Mouse (Mus musculus) stomach, embryonic 15.5 days (tissue): Measurements from ENCODE around the gene Ercc4. TPM values are rescaled to one million over a fixed set of nuclear protein-coding genes. Genes with fewer than 3 reads are reported as not detected.
"Not testable (repeated sequence)": the region's sequence is repeated elsewhere in the genome, so short reads cannot be mapped to it uniquely, and the experiment has no call there.

ENCODE experiments used
- ATAC-seq: fragments of 200-750 bp; cut with Nextera tagmentation; 2 replicates; pipeline ENCODE4 v1.8.0; 2017; ENCODE audit warnings: low read depth, moderate number of reproducible peaks, moderate TSS enrichment; ENCODE audit not compliant: insufficient read depth, low FRiP score
- H3K27ac ChIP-seq: fragments of 300-500 bp; sonication (generic); 2 replicates; pipeline ENCODE4 v1.5.1; 2015; ENCODE audit warnings: mild to moderate bottlenecking, inconsistent platforms
- H3K27me3 ChIP-seq: fragments of 300-500 bp; sonication (generic); replicated peaks from 2 replicates; pipeline ENCODE4 v1.6.1; 2015; ENCODE audit warnings: inconsistent platforms
- H3K36me3 ChIP-seq: fragments of 300-500 bp; sonication (generic); 2 replicates; pipeline ENCODE4 v1.6.1; 2015; ENCODE audit warnings: inconsistent platforms
- H3K4me1 ChIP-seq: fragments of 300-500 bp; sonication (generic); 2 replicates; pipeline ENCODE4 v1.6.1; 2015; ENCODE audit warnings: inconsistent platforms
- H3K4me2 ChIP-seq: fragments of 300-500 bp; sonication (generic); 2 replicates; pipeline ENCODE4 v1.6.1; 2015; ENCODE audit warnings: mild to moderate bottlenecking, inconsistent platforms
- H3K4me3 ChIP-seq: fragments of 300-500 bp; sonication (generic); replicated peaks from 2 replicates; pipeline ENCODE4 v1.5.1; 2015; ENCODE audit warnings: inconsistent platforms
- H3K9ac ChIP-seq: fragments of 300-500 bp; sonication (generic); 2 replicates; pipeline ENCODE4 v1.6.1; 2015; ENCODE audit warnings: inconsistent platforms
- H3K9me3 ChIP-seq: fragments of 300-500 bp; sonication (generic); 2 replicates; pipeline ENCODE4 v1.6.1; 2016; ENCODE audit warnings: inconsistent platforms
- WGBS: fragments of 180-500 bp; shearing (Covaris S2); methylation state at CpG from one replicate; pipeline ENCODE4 v1.1.7; 2015; 5-methylcytosine and 5-hydroxymethylcytosine counted together
- polyA plus RNA-seq: library from polyadenylated mRNA; unstranded; fragments of >200 nt; fragmentation: Nextera tagmentation; extraction: Ambion mirVana; gene quantifications from 2 replicates; pipeline ENCODE4 v1.2.1, GENCODE M21; 2015

Ercc4 gene
- polyA plus RNA-seq = 11.4 and 12.2 TPM in 2 replicates

- peaks cover 4% of the 10 kb centered on the region; the same call in 1 of the 2 replicates for H3K4me1 ChIP-seq
- no peaks in the 10 kb centered on the region for H3K9me3 ChIP-seq
- peak within 1 kb of the TSS; percentile 71 for H3K27ac ChIP-seq
- peaks cover 13% of the 10 kb centered on the region for H3K36me3 ChIP-seq
- under 1% methylated on average over 53 of the region's 53 CpGs for WGBS
- ATAC-seq = peak; percentile 98
- no peaks in the 10 kb centered on the region for H3K27me3 ChIP-seq
- peak within 1 kb of the TSS; percentile 60 for H3K4me3 ChIP-seq
- peak within 1 kb of the TSS; percentile 55 for H3K9ac ChIP-seq
- peak within 1 kb of the TSS; percentile 68 for H3K4me2 ChIP-seq
These were observed at the start of gene Ercc4 for GRCm38 (mm10) chr16:13109156-13109989. Ercc4 (plus strand) TSS chr16:13109684.

- H3K27ac ChIP-seq = no peak overlapping the region
- H3K4me1 ChIP-seq = no peaks in the 10 kb centered on the region
- no peak overlapping the region for H3K9ac ChIP-seq
- peak overlapping the region; percentile 26 for H3K4me2 ChIP-seq
- H3K27me3 ChIP-seq = no peaks in the 10 kb centered on the region
- H3K4me3 ChIP-seq = no peak overlapping the region
- WGBS = 26% methylated on average over 9 of the region's 10 CpGs
- ATAC-seq = no peak
- H3K36me3 ChIP-seq = no peaks in the 10 kb centered on the region
- H3K9me3 ChIP-seq = no peaks in the 10 kb centered on the region
These were observed 48.4 kb upstream of the Ercc4 start for GRCm38 (mm10) chr16:13061113-13061512.

DNA sequence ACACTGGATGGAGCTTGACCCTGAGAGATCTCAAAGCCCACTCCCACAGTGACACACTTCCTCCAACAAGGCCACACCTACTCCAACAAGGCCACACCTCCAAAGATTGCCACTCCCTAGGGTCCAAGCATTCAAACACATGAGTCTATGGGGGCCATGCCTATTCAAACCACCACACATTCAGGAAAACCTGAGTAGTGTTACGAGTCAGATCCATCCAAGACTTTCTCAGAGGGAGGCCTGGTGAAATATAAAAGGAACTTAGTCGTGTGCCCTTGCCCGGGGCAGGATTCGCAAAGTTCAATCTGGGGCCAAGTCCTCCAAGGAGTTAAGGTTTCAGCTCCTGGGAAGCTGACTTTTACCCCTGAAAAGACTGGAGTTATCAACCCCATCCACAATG, 35.3 kb upstream of the Ercc4 start:
- H3K4me2 ChIP-seq = no peak overlapping the region
- no peaks in the 10 kb centered on the region for H3K27me3 ChIP-seq
- no peaks in the 10 kb centered on the region for H3K36me3 ChIP-seq
- no peak overlapping the region for H3K4me3 ChIP-seq
- no peaks in the 10 kb centered on the region for H3K4me1 ChIP-seq
- no peaks in the 10 kb centered on the region for H3K9me3 ChIP-seq
- no peak for ATAC-seq
- H3K27ac ChIP-seq = no peak overlapping the region
- H3K9ac ChIP-seq = no peak overlapping the region
- WGBS = 80% methylated on average over 4 of the region's 4 CpGs

DNA sequence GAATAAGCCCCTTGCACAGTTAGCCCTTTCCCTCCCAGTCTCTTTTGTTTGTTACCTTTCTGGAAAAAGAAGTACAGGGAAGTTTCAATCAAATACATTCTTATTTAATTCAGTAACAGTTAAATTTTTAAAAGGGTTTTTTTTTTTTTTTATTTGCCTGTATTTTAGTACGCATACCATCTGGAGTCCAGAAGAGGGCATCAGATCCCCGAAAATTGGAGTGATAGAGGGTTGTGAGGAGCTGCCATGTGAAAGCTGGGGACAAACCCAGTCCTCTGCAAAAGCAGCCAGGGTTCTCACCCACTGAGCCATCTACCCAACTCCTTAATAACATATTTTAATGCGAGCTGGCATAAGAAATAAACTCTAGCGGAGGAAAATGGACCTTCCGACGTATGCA, 29.3 kb upstream of the Ercc4 start:
- no peaks in the 10 kb centered on the region for H3K4me1 ChIP-seq
- H3K9me3 ChIP-seq = no peaks in the 10 kb centered on the region
- no peak for ATAC-seq
- H3K9ac ChIP-seq = no peak overlapping the region
- 67% methylated on average over 6 of the region's 6 CpGs for WGBS
- H3K4me2 ChIP-seq = no peak overlapping the region
- H3K27ac ChIP-seq = no peak overlapping the region
- no peak overlapping the region for H3K4me3 ChIP-seq
- no peaks in the 10 kb centered on the region for H3K36me3 ChIP-seq
- H3K27me3 ChIP-seq = no peaks in the 10 kb centered on the region

DNA sequence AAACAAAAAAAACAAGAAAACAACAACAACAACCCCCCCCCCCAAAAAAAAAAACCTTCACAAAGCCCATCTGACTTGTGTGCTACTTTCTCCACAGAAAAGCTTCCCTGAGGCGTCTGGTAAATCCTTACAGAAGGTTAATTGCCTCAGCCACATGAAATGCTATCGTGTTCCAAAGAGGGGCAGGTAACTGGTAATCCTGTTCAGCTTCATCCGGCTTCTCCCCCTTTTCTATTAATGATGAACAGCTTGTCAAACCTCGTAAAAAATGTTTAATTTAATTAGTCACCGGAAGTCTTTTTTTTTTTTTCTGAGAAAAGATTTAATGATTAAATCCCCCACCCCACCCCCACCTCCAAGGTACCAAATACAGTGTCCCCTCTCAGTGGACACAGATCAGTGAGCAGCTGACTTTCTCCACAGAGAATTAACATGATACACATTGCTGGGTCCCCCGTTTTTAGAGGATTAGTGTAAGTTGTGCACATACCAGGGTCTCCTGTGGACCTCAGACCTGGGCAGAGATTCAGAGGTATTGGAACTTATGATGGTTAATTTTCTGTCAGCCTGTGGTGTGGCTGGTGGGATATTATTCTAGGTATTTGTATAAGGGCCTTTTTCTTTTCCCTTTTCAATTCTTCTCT, 26.2 kb upstream of the Ercc4 start:
- Histone ChIP-seq H3K36me3 (no peaks in the 10 kb centered on the region), H3K9ac (no peak overlapping the region), H3K4me3 (no peak overlapping the region), H3K27ac (no peak overlapping the region), H3K9me3 (no peaks in the 10 kb centered on the region), H3K4me1 (no peaks in the 10 kb centered on the region), H3K27me3 (no peaks in the 10 kb centered on the region), H3K4me2 (no peak overlapping the region)
- no peak for ATAC-seq
- 68% methylated on average over 6 of the region's 6 CpGs for WGBS

DNA sequence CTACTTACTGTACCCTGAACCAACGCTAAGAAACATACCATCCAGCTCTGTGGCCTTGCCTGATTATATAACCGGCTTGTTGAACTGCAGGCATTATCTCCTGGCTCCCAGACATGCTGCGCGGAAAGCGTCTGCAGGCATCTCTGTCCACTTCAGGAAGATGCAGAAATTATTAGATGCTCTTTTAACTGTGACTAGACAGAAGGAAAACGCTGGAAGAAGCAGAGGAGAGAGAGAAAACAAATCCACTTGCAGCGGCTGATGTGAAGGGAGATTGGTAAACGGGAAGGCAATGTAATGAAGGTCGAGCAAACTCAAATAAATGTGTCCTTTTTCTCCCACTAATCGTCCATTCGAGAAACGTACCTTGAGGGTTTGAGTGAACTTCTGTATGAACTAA, 1.1 kb upstream of the Ercc4 start:
- peaks cover 4% of the 10 kb centered on the region for H3K36me3 ChIP-seq
- H3K27ac ChIP-seq = no peak overlapping the region
- no peak overlapping the region for H3K9ac ChIP-seq
- no peak overlapping the region for H3K4me3 ChIP-seq
- no peak for ATAC-seq
- H3K4me2 ChIP-seq = no peak overlapping the region
- H3K4me1 ChIP-seq = peaks cover 4% of the 10 kb centered on the region; the same call in 1 of the 2 replicates
- 85% methylated on average over 12 of the region's 12 CpGs for WGBS
- no peaks in the 10 kb centered on the region for H3K27me3 ChIP-seq
- no peaks in the 10 kb centered on the region for H3K9me3 ChIP-seq

DNA sequence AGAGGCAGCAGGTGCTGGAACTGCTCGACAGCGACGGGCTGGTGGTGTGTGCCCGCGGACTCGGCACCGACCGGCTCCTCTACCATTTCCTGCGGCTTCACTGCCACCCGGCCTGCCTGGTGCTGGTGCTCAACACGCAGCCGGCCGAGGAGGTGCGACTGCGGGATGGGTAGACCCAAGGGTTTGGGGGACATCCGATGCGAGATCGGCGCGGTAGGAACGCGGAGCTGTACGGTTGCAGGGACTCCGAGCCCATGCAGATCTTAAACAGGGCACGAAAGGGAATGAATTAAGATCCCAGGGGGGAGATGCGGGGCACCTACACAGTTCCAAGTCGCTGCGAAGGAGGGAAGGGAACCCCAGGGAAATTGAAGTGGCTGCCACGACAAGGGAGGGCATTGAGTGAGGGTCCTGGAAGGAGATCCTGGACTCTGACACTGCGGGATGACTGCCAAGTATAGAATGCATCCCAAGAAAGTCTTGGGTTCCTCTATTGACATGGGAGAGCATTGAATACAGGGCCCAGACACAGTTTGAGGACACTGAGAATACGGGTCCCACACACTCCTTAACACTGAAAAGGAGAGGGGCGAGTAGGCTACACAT, 609 bp downstream of the Ercc4 start:
- peaks cover 4% of the 10 kb centered on the region; the same call in 1 of the 2 replicates for H3K4me1 ChIP-seq
- 1% methylated on average over 32 of the region's 32 CpGs for WGBS
- H3K27me3 ChIP-seq = no peaks in the 10 kb centered on the region
- no peaks in the 10 kb centered on the region for H3K9me3 ChIP-seq
- peak overlapping the region; percentile 71 for H3K27ac ChIP-seq
- peak; percentile 65 for ATAC-seq
- peaks cover 19% of the 10 kb centered on the region for H3K36me3 ChIP-seq
- peak overlapping the region; percentile 68 for H3K4me2 ChIP-seq
- peak overlapping the region; percentile 55 for H3K9ac ChIP-seq
- H3K4me3 ChIP-seq = peak overlapping the region; percentile 60

DNA sequence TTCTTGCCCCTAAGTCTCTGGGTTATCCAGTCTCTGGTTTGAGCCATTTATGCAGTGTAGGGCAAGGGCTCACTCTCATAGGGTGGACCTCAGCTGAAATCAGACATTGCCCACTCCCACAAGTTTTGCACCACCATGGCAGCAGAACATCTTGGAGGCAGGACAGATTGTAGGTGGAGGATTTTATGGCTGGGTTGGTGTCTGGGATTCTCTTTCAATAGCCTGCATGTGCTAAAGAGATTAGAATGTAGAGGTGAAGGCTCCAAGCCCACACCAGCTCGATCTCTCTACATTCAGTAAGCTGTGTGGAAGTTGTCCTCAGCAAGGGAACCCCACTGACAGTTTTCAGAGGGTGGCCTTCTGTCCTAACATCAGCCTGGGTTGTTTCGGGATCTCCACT, 5.3 kb downstream of the Ercc4 start:
- H3K4me2 ChIP-seq = no peak overlapping the region
- no peaks in the 10 kb centered on the region for H3K9me3 ChIP-seq
- no peak overlapping the region for H3K27ac ChIP-seq
- no peak overlapping the region for H3K4me3 ChIP-seq
- WGBS = 88% methylated on average over 2 of the region's 2 CpGs
- no peaks in the 10 kb centered on the region for H3K27me3 ChIP-seq
- peaks cover 19% of the 10 kb centered on the region for H3K36me3 ChIP-seq
- no peak for ATAC-seq
- H3K4me1 ChIP-seq = peaks cover 4% of the 10 kb centered on the region; the same call in 1 of the 2 replicates
- H3K9ac ChIP-seq = no peak overlapping the region

DNA sequence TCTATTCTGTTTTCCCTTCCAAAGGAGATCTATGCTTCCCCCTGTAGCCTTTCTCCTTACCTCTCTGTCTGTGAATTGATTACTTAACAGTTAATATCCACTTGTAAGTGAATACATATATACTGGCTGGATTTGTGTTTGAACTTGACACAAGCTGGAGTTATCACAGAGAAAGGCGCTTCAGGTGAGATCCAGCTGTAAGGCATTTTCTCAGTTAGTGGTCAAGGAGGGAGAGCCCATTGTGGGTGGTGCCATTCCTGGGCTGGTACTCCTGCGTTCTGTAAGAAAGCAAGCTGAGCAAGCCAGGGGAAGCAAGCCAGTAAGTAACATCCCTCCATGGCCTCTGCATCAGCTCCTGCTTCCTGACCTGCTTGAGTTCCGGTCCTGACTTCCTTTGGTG, 6.0 kb downstream of the Ercc4 start:
- not testable (repeated sequence) for H3K4me2 ChIP-seq, H3K27me3 ChIP-seq, H3K27ac ChIP-seq, H3K9ac ChIP-seq, H3K4me1 ChIP-seq, H3K4me3 ChIP-seq, H3K9me3 ChIP-seq, ATAC-seq
- 90% methylated on average over 3 of the region's 3 CpGs for WGBS
- peaks cover 19% of the 10 kb centered on the region for H3K36me3 ChIP-seq

- no peaks in the 10 kb centered on the region for H3K4me1 ChIP-seq
- H3K36me3 ChIP-seq = peaks cover 28% of the 10 kb centered on the region
- peak; percentile 79; the same call in 1 of the 2 replicates for ATAC-seq
- no peak overlapping the region for H3K27ac ChIP-seq
- no peaks in the 10 kb centered on the region for H3K9me3 ChIP-seq
- no peak overlapping the region for H3K9ac ChIP-seq
- no peak overlapping the region for H3K4me3 ChIP-seq
- WGBS = 62% methylated on average over 9 of the region's 9 CpGs
- H3K4me2 ChIP-seq = no peak overlapping the region
- no peaks in the 10 kb centered on the region for H3K27me3 ChIP-seq
These were observed 7.9 kb downstream of the Ercc4 start for GRCm38 (mm10) chr16:13117299-13117966.

DNA sequence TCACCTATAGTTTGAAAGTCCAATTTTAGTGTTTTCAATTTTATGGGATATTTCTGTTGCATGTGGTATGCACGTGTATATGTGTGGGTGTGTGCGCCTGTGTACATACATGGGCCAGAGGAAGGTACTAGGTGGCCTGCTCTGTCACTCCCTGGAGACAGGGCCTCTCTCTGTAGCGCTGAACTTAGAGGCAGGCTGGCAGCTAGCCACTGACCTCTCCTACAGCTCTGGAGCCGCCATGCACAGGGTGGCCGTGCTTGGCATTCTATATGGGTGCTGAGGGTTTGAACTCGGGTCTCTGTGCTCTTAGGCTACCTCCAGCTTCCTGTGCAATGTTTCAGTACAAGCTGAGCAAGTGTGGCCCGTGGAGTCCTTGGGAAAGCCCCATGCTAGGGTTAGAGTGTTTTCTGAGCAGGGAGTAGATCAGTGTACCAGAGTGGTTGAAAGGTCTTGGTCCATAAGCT, 8.5 kb downstream of the Ercc4 start:
- 91% methylated on average over 7 of the region's 7 CpGs for WGBS
- Histone ChIP-seq H3K4me1 (no peaks in the 10 kb centered on the region), H3K9me3 (no peaks in the 10 kb centered on the region), H3K27me3 (no peaks in the 10 kb centered on the region), H3K4me2 (no peak overlapping the region), H3K9ac (no peak overlapping the region), H3K36me3 (peaks cover 27% of the 10 kb centered on the region), H3K4me3 (no peak overlapping the region), H3K27ac (no peak overlapping the region)
- no peak for ATAC-seq
